Mouse (Mus musculus) induced T-regulatory cell, adult 2 months (primary cell): ENCODE measurements at regions not wholly inside any gene's neighbourhood (a gene's known extent, or its start where the extent isn't known, plus 50 kb on each side); places are given as distances from the start of the nearest gene placed in this dataset.
"Not testable (repeated sequence)": the region's sequence is repeated elsewhere in the genome, so short reads cannot be mapped to it uniquely, and the experiment has no call there.

Experiments
- DNase-seq: peaks from one replicate; pipeline ENCODE4 v3.0.0-alpha.2; 2012; ENCODE audit warnings: low read depth

DNA sequence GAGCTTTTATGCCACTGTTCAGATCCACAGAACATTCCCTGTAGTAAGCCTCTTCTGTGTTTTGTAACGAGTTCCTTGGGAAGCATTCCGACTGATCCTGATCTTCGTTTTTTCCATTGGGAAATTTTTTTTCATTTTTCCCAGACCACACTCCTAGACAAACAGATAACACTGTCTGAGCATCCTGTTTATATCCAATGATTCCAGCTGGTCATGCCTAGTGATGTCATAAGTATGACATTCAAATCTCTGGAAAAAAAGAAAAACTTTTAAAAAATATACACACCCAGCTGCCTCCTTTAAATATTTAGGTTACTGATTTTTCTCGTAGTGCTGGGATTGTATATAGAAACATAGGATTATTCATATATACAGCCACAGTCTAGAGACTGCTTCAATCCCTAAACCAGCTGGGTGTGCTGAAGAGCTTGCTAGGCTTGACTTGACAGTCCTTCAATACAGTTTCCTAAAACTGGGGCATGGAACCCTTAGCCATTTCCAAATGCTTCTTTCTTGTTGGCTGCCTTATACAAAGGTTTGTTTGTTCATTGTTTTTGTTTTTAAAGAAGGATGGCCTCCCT, 116.0 kb upstream of the Ghr start:
- DNase-seq = no peak

DNA sequence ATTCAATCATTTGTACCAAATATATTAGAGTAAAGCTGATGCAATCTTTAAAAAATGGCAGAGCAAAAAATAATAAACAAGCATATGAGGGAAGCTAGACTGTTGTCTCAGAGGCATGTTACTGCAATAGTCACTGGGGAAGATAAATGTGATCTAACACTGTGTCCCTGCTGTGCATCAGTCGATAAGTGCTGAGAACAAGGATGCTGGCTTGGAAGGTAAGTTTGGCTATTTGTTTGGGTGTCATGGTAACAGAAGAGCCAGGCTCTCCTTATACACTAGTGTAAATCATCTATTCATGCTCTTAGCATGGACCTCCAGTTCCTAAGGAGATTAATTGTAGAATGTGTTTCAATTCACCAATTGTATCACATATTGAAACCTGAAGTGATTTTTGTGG, 102.0 kb upstream of the Ghr start:
- no peak for DNase-seq

- not testable (repeated sequence) for DNase-seq
These were observed 93.7 kb upstream of the Ghr start for GRCm38 (mm10) chr15:3677026-3677425.

DNA sequence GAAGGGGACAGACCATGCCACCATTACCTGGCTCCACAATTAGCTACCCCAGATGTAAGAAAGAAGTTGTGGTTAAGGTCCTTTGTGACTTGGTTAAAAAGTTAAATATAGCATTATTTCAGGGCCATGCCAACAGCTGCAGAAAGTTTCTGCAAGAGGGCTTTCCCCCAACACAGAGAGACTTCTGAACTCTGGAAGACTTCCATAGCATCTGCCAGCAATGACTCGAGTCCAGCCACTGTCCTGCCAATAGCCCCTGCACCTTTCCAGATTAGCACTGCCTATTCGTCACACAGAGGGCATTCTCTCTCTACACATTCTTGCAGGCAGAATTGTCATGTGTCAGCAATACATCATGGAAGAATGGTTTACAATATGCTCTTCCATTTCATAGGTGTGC, 89.3 kb upstream of the Ghr start:
- no peak for DNase-seq

GRCm38 (mm10) chr15:3671169-3671568, 87.9 kb upstream of the Ghr start:
- no peak for DNase-seq

GRCm38 (mm10) chr15:3669411-3669810, 86.1 kb upstream of the Ghr start:
- DNase-seq = no peak

GRCm38 (mm10) chr15:3668863-3669262, 85.6 kb upstream of the Ghr start:
- DNase-seq = no peak

GRCm38 (mm10) chr15:3648741-3649140, 65.4 kb upstream of the Ghr start:
- DNase-seq = no peak

DNA sequence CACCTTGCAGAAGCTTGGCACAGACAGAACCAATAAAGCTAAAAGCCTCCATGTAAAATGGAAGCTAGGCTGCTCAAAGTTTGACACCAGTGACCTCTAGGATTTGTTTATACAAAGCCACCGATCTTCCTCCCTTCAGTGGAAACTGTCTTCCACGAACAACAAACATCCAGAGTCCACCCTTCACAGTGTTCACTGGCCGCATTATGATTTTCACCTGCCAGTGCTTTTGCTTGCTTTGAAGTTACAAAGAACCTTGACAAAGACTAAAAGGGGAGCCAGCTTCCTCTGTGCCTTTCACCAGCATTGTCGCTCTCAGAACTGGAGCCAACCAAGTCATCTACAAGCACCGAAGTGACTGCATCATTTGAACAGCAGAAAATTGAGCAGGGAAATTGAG, 56.8 kb upstream of the Ghr start:
- no peak for DNase-seq
